Mouse (Mus musculus) limb, embryonic 15.5 days (tissue): ENCODE measurements around the gene Sdhc. TPM values are rescaled to one million over a fixed set of nuclear protein-coding genes. Genes with fewer than 3 reads are reported as not detected.

ENCODE experiments used
- ATAC-seq: fragments of 200-750 bp; cut with Nextera tagmentation; 2 replicates; pipeline ENCODE4 v1.8.0; 2017; ENCODE audit warnings: low read depth, moderate TSS enrichment; ENCODE audit not compliant: insufficient number of reproducible peaks, low FRiP score, low TSS enrichment
- H3K27ac ChIP-seq: fragments of 300-500 bp; sonication (generic); 2 replicates; pipeline ENCODE4 v1.5.1; 2015; ENCODE audit warnings: moderate library complexity, mild to moderate bottlenecking, inconsistent platforms
- H3K27me3 ChIP-seq: fragments of 300-500 bp; sonication (generic); 2 replicates; pipeline ENCODE4 v1.6.1; 2015; ENCODE audit warnings: inconsistent platforms
- H3K36me3 ChIP-seq: fragments of 300-500 bp; sonication (generic); 2 replicates; pipeline ENCODE4 v1.6.1; 2015; ENCODE audit warnings: inconsistent platforms
- H3K4me1 ChIP-seq: fragments of 300-500 bp; sonication (generic); 2 replicates; pipeline ENCODE4 v1.6.1; 2015; ENCODE audit warnings: inconsistent platforms
- H3K4me2 ChIP-seq: fragments of 300-500 bp; sonication (generic); 2 replicates; pipeline ENCODE4 v1.6.1; 2015; ENCODE audit warnings: mild to moderate bottlenecking, inconsistent platforms
- H3K4me3 ChIP-seq: fragments of 300-500 bp; sonication (generic); 2 replicates; pipeline ENCODE4 v1.5.1; 2015; ENCODE audit warnings: mild to moderate bottlenecking, inconsistent platforms
- H3K9ac ChIP-seq: fragments of 300-500 bp; sonication (generic); 2 replicates; pipeline ENCODE4 v1.6.1; 2015; ENCODE audit warnings: inconsistent platforms
- H3K9me3 ChIP-seq: fragments of 300-500 bp; sonication (generic); 2 replicates; pipeline ENCODE4 v1.6.1; 2016; ENCODE audit warnings: inconsistent platforms
- WGBS: fragments of 180-500 bp; shearing (Covaris S2); methylation state at CpG from one replicate; pipeline ENCODE4 v1.1.7; 2015; 5-methylcytosine and 5-hydroxymethylcytosine counted together
- polyA plus RNA-seq: library from polyadenylated mRNA; unstranded; fragments of >200 nt; fragmentation: Nextera tagmentation; extraction: Ambion mirVana; gene quantifications from 2 replicates; pipeline ENCODE4 v1.2.1, GENCODE M21; 2015

Sdhc gene
- polyA plus RNA-seq, 1 experiment from 2014 or later: 235 TPM

- no peak overlapping the region for H3K4me3 ChIP-seq
- H3K27me3 ChIP-seq: no peaks in the 10 kb centered on the region
- 31% methylated on average over 7 of the region's 7 CpGs for WGBS
- no peak overlapping the region for H3K9ac ChIP-seq
- peaks cover 8% of the 10 kb centered on the region; the same call in 1 of the 2 replicates for H3K36me3 ChIP-seq
- H3K4me2 ChIP-seq: no peak overlapping the region
- no peaks in the 10 kb centered on the region for H3K4me1 ChIP-seq
- no peak overlapping the region for H3K27ac ChIP-seq
- no peaks in the 10 kb centered on the region for H3K9me3 ChIP-seq
- ATAC-seq: no peak
Measured at GRCm38 (mm10) chr1:171122932-171123331, 27.5 kb downstream of the Sdhc start.

DNA sequence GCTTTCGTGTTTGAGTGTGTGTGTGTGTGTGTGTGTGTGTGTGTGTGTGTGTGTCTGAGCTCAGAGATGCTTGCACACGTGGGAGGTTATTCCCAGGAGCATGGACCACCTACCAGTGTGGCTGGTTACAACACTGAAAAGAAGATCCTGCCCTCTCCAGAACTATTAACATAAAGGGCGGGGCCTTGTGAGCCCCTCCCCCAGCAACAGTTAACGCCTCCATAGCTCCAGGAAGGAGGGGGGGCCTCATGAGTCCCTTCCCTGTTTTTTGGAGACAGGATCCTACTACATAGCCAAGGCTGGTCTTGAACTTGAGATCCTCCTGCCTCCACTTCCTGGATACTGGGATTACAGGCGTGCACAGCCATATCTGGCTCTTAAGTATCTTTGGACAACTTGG lies 28.6 kb downstream of the Sdhc start:
- 45% methylated on average over 5 of the region's 5 CpGs for WGBS
- Histone ChIP-seq H3K4me2 (no peak overlapping the region), H3K9me3 (no peaks in the 10 kb centered on the region), H3K27me3 (no peaks in the 10 kb centered on the region), H3K36me3 (peaks cover under 1% of the 10 kb centered on the region; the same call in 1 of the 2 replicates), H3K4me1 (no peaks in the 10 kb centered on the region), H3K9ac (no peak overlapping the region), H3K27ac (no peak overlapping the region), H3K4me3 (no peak overlapping the region)
- ATAC-seq: 0 out of 2 replicates have a peak, but pooled peaks have one; percentile 28

DNA sequence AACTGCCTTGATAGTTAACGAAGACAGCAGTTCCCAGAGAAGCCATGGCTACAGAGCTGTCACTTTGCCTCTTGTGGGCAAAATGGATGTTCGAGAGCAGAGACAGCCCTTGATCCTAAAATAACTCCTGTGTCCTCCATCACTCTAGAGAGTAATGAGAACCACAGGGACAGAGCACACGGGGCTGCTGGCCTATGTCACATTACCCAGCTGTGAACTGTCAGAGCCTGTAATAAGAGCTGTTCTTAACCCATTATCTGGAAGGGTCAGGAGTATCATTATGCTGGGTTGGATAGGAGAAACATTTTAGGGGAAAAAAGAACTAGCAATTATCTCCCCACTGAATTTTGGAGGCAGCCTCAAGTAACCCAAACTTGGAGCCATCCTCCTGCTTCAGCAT lies 29.5 kb downstream of the Sdhc start:
- Histone ChIP-seq H3K4me2 (no peak overlapping the region), H3K4me3 (no peak overlapping the region), H3K9ac (no peak overlapping the region), H3K36me3 (no peaks in the 10 kb centered on the region), H3K4me1 (no peaks in the 10 kb centered on the region), H3K9me3 (no peaks in the 10 kb centered on the region), H3K27ac (no peak overlapping the region), H3K27me3 (no peaks in the 10 kb centered on the region)
- no peak for ATAC-seq
- WGBS: 29% methylated on average over 3 of the region's 3 CpGs

- Histone ChIP-seq H3K9ac (no peak overlapping the region), H3K27ac (no peak overlapping the region), H3K4me2 (no peak overlapping the region), H3K4me3 (no peak overlapping the region), H3K9me3 (no peaks in the 10 kb centered on the region), H3K36me3 (no peaks in the 10 kb centered on the region), H3K27me3 (no peaks in the 10 kb centered on the region), H3K4me1 (no peaks in the 10 kb centered on the region)
- no peak for ATAC-seq
- WGBS: 81% methylated on average over 14 of the region's 14 CpGs
Measured at GRCm38 (mm10) chr1:171119405-171119804, 31.0 kb downstream of the Sdhc start.

- Histone ChIP-seq H3K4me2 (no peak overlapping the region), H3K4me3 (no peak overlapping the region), H3K9me3 (no peaks in the 10 kb centered on the region), H3K27me3 (no peaks in the 10 kb centered on the region), H3K4me1 (no peaks in the 10 kb centered on the region), H3K27ac (no peak overlapping the region), H3K36me3 (no peaks in the 10 kb centered on the region), H3K9ac (no peak overlapping the region)
- 85% methylated on average over 5 of the region's 5 CpGs for WGBS
- ATAC-seq: no peak
Measured at GRCm38 (mm10) chr1:171118996-171119395, 31.4 kb downstream of the Sdhc start.

DNA sequence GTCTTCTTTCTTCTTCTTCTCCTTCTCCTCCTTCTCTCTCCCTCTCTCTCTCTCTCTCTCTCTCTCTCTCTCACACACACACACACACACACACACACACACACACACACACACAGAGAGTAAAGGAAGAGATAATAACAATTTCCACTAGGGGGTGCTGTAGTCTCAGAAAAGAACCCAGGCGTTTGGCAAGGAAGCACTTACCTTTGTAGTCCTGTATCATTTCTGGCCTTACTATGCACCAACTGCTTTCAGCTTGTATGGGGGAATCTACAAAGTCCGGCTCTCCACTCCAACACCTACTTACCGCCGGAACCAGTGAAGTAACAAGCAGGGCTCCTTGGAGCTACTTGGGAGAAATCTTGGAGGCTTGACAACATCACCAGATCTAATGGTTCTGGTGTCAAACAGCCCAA lies 32.1 kb downstream of the Sdhc start:
- H3K9me3 ChIP-seq: no peaks in the 10 kb centered on the region
- no peak overlapping the region for H3K4me3 ChIP-seq
- 6% methylated on average over 4 of the region's 4 CpGs for WGBS
- H3K4me2 ChIP-seq: no peak overlapping the region
- ATAC-seq: no peak
- H3K4me1 ChIP-seq: peaks cover 5% of the 10 kb centered on the region
- no peaks in the 10 kb centered on the region for H3K27me3 ChIP-seq
- no peak overlapping the region for H3K27ac ChIP-seq
- no peak overlapping the region for H3K9ac ChIP-seq
- H3K36me3 ChIP-seq: no peaks in the 10 kb centered on the region

- Histone ChIP-seq H3K9me3 (no peaks in the 10 kb centered on the region), H3K27ac (no peak overlapping the region), H3K27me3 (no peaks in the 10 kb centered on the region), H3K4me3 (no peak overlapping the region), H3K36me3 (no peaks in the 10 kb centered on the region), H3K4me2 (no peak overlapping the region), H3K4me1 (peaks cover 12% of the 10 kb centered on the region), H3K9ac (no peak overlapping the region)
- WGBS: 65% methylated on average over 4 of the region's 4 CpGs
- no peak for ATAC-seq
Measured at GRCm38 (mm10) chr1:171116280-171116679, 34.1 kb downstream of the Sdhc start.

DNA sequence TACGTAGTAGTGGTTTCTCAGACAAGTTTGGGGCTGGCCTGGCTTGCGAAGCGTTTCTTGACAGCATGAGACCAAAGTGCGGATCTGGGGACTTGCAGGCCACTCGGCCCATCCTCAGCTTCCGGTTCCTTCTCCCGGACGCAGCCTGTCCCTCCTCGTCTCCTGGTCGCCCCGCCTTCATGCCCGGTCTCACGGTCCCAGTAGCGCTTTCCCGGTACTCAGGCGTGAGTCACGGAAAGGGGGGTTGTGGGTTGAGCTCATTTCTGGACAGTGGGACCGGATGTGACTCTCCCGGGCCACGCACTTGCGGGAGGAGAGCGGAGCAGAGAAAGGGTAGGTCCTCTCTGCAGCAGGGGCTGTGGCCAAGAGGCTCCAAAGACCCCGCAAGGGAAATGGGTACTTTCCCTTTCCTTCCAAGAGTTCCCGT lies 36.5 kb downstream of the Sdhc start, which contains the start of gene Cfap126:
Cfap126 (plus strand) TSS at position 46 of the 427 bp plus-strand sequence.
- peak within 1 kb of the TSS; percentile 65 for H3K9ac ChIP-seq
- peaks cover 19% of the 10 kb centered on the region for H3K4me1 ChIP-seq
- H3K27ac ChIP-seq: peak within 1 kb of the TSS; percentile 80
- ATAC-seq: no peak
- H3K4me2 ChIP-seq: peak within 1 kb of the TSS; percentile 68
- H3K27me3 ChIP-seq: no peaks in the 10 kb centered on the region
- under 1% methylated on average over 24 of the region's 24 CpGs for WGBS
- peak within 1 kb of the TSS; percentile 54 for H3K4me3 ChIP-seq
- H3K9me3 ChIP-seq: no peaks in the 10 kb centered on the region
- H3K36me3 ChIP-seq: no peaks in the 10 kb centered on the region

DNA sequence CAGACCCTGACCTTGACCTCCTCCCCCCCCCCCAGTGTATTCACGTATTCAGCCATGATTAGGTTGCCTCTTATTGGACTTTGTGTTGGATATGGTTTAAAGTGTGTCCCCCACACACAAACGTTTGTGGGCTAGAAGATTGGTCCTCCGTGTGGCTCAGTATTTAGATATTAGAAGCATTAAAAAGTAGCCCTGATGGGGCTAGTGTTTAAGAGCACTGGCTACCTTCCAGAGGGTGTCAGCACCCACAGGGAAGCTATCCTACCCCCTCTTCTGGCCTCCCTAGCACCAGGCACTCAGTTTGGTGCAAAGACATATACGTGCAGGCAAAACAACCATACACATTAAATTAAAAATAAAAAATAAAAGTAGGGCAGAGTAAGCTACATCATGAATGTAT lies 37.4 kb downstream of the Sdhc start:
- H3K4me2 ChIP-seq: peak overlapping the region; percentile 68; the same call in 1 of the 2 replicates
- no peak overlapping the region for H3K9ac ChIP-seq
- 70% methylated on average over 4 of the region's 4 CpGs for WGBS
- H3K9me3 ChIP-seq: no peaks in the 10 kb centered on the region
- ATAC-seq: no peak
- H3K27ac ChIP-seq: no peak overlapping the region
- no peak overlapping the region for H3K4me3 ChIP-seq
- H3K27me3 ChIP-seq: no peaks in the 10 kb centered on the region
- no peaks in the 10 kb centered on the region for H3K36me3 ChIP-seq
- peaks cover 19% of the 10 kb centered on the region for H3K4me1 ChIP-seq

- 2% methylated on average over 15 of the region's 15 CpGs for WGBS
- Histone ChIP-seq H3K36me3 (no peaks in the 10 kb centered on the region), H3K4me2 (peak overlapping the region; percentile 57), H3K27me3 (no peaks in the 10 kb centered on the region), H3K4me3 (peak overlapping the region; percentile 56), H3K9me3 (no peaks in the 10 kb centered on the region), H3K9ac (0 out of 2 replicates have a peak overlapping the region, but pooled peaks have one; percentile 33), H3K27ac (peak overlapping the region; percentile 85), H3K4me1 (peaks cover 19% of the 10 kb centered on the region)
- ATAC-seq: no peak
Measured at GRCm38 (mm10) chr1:171111781-171112575, 38.4 kb downstream of the Sdhc start.

GRCm38 (mm10) chr1:171111020-171111780 lies 39.2 kb downstream of the Sdhc start:
- no peaks in the 10 kb centered on the region for H3K27me3 ChIP-seq
- under 1% methylated on average over 38 of the region's 38 CpGs for WGBS
- peak overlapping the region; percentile 56 for H3K4me3 ChIP-seq
- H3K9ac ChIP-seq: 0 out of 2 replicates have a peak overlapping the region, but pooled peaks have one; percentile 33
- H3K27ac ChIP-seq: peak overlapping the region; percentile 85
- peaks cover 19% of the 10 kb centered on the region for H3K4me1 ChIP-seq
- peak overlapping the region; percentile 57 for H3K4me2 ChIP-seq
- H3K9me3 ChIP-seq: no peaks in the 10 kb centered on the region
- peak; percentile 90 for ATAC-seq
- no peaks in the 10 kb centered on the region for H3K36me3 ChIP-seq

- H3K9ac ChIP-seq: 0 out of 2 replicates have a peak overlapping the region, but pooled peaks have one; percentile 1
- H3K36me3 ChIP-seq: no peaks in the 10 kb centered on the region
- H3K4me2 ChIP-seq: peak overlapping the region; percentile 57
- H3K27me3 ChIP-seq: no peaks in the 10 kb centered on the region
- WGBS: 12% methylated on average over 15 of the region's 15 CpGs
- ATAC-seq: no peak
- H3K4me3 ChIP-seq: peak overlapping the region; percentile 56
- H3K27ac ChIP-seq: peak overlapping the region; percentile 85
- H3K4me1 ChIP-seq: peaks cover 19% of the 10 kb centered on the region
- no peaks in the 10 kb centered on the region for H3K9me3 ChIP-seq
Measured at GRCm38 (mm10) chr1:171110659-171111019, 39.8 kb downstream of the Sdhc start.
